Mouse (Mus musculus) heart, adult 2 months (tissue): ENCODE measurements around the gene 2810459M11Rik. TPM values are rescaled to one million over a fixed set of nuclear protein-coding genes. Genes with fewer than 3 reads are reported as not detected.
"Not testable (repeated sequence)": the region's sequence is repeated elsewhere in the genome, so short reads cannot be mapped to it uniquely, and the experiment has no call there.

ENCODE experiments used
- DNase-seq, 2 experiments: peaks; one replicate each; pipeline ENCODE4 v3.0.0; 2021
- H3K27ac ChIP-seq: fragments of 200-600 bp; 2 replicates; pipeline ENCODE4 v1.8.1; 2022
- H3K27me3 ChIP-seq: fragments of 200-500 bp; 2 replicates; pipeline ENCODE4 v1.6.1; 2012; ENCODE audit warnings: mild to moderate bottlenecking, low read length, inconsistent platforms, mixed read lengths; ENCODE audit not compliant: control insufficient read depth, insufficient read depth
- H3K36me3 ChIP-seq: fragments of 200-500 bp; 2 replicates; pipeline ENCODE4 v1.6.1; 2012; ENCODE audit warnings: low read length, inconsistent platforms; ENCODE audit not compliant: control insufficient read depth, insufficient read depth
- H3K4me1 ChIP-seq: fragments of 200-500 bp; 2 replicates; pipeline ENCODE4 v1.6.1; 2011; ENCODE audit warnings: low read length; ENCODE audit not compliant: control insufficient read depth, insufficient read depth
- H3K4me3 ChIP-seq: fragments of 200-600 bp; 2 replicates; pipeline ENCODE4 v1.8.1; 2022
- H3K79me2 ChIP-seq: fragments of 200-500 bp; replicated peaks from 2 replicates; pipeline ENCODE4 v1.6.1; 2012; ENCODE audit warnings: mild to moderate bottlenecking, inconsistent platforms, low read length, moderate library complexity, mixed read lengths; ENCODE audit not compliant: control insufficient read depth, insufficient read depth
- H3K9ac ChIP-seq: fragments of 200-500 bp; 2 replicates; pipeline ENCODE4 v1.6.1; 2012; ENCODE audit warnings: low read depth, mild to moderate bottlenecking, control low read depth, inconsistent platforms, low read length, mixed read lengths
- CTCF ChIP-seq: fragments of 200-600 bp; IDR thresholded peaks from 2 replicates; pipeline ENCODE4 v1.8.1; 2022; ENCODE audit warnings: antibody characterized with exemption, mild to moderate bottlenecking, moderate library complexity
- EP300 ChIP-seq: fragments of 200-500 bp; IDR thresholded peaks from 2 replicates; pipeline ENCODE4 v1.6.1; 2011; ENCODE audit warnings: low read depth, low read length, control low read depth; ENCODE audit not compliant: insufficient read depth
- POLR2A ChIP-seq: fragments of 200-500 bp; IDR thresholded peaks from 2 replicates; pipeline ENCODE4 v1.6.1; 2011; ENCODE audit warnings: mild to moderate bottlenecking, low read depth, low read length, control low read depth; ENCODE audit not compliant: insufficient read depth
- WGBS: fragments of 180-500 bp; shearing (Covaris S2); methylation state at CpG from one replicate; pipeline ENCODE4 v1.1.7; 2018; 5-methylcytosine and 5-hydroxymethylcytosine counted together
- intact Hi-C: fragments of 180-260 bp; cut with DNase I; formaldehyde crosslinking; loops from one replicate; pipeline ENCODE4 v1.15.1; 2025
- polyA plus RNA-seq: library from polyadenylated mRNA; depleted of rRNA; stranded (reverse); fragments of >200 nt; gene quantifications from 2 replicates; pipeline ENCODE4 v1.2.3, GENCODE M21; 2012
- total RNA-seq, 2 experiments: library from RNA; stranded (reverse); gene quantifications; 2 replicates each; pipeline ENCODE4 v1.2.3; 2021

Gene 2810459M11Rik
- total and polyA plus RNA-seq, 3 experiments, result 0.06 TPM; not detected in 2

GRCm38 (mm10) chr1:86006040-86006439 is 39.6 kb upstream of the 2810459M11Rik start:
- Histone ChIP-seq H3K27ac (no peak overlapping the region), H3K36me3 (no peaks in the 10 kb centered on the region), H3K4me3 (no peak overlapping the region), H3K4me1 (peaks cover 1% of the 10 kb centered on the region), H3K9ac (no peak overlapping the region), H3K27me3 (no peaks in the 10 kb centered on the region), H3K79me2 (no peaks in the 10 kb centered on the region)
- no peak for DNase-seq
- WGBS, result 88% methylated on average over 6 of the region's 6 CpGs
- no peak for TF ChIP-seq EP300
- no peak for TF ChIP-seq POLR2A
- no peak for TF ChIP-seq CTCF
- intact Hi-C loops, result loop anchor here (2.0 kb wide), 1 partner anchor 213 kb away; the partner anchor contains the start of gene Cab39

GRCm38 (mm10) chr1:86007778-86008177 is 37.9 kb upstream of the 2810459M11Rik start:
- Histone ChIP-seq H3K4me1 (peaks cover 1% of the 10 kb centered on the region), H3K79me2 (no peaks in the 10 kb centered on the region), H3K27ac (no peak overlapping the region), H3K27me3 (no peaks in the 10 kb centered on the region), H3K9ac (no peak overlapping the region), H3K4me3 (no peak overlapping the region), H3K36me3 (no peaks in the 10 kb centered on the region)
- intact Hi-C loops, result loop anchor here (1.0 to 2.0 kb wide), 3 partner anchors 72 to 215 kb away; partner anchors contain the start of gene Cab39
- WGBS, result 3% methylated on average over 7 of the region's 7 CpGs
- TF ChIP-seq CTCF (peak; percentile 92), EP300 (0 out of 2 replicates have a peak, but pooled peaks have one; percentile 61), POLR2A (no peak)
- peak; percentile 75 to 83 for DNase-seq

- intact Hi-C loops, result not testable (repeated sequence)
- WGBS, result 96% methylated on average over 9 of the region's 9 CpGs
These were observed 29.9 kb upstream of the 2810459M11Rik start for GRCm38 (mm10) chr1:86015758-86016157.

GRCm38 (mm10) chr1:86016516-86016915 is 29.1 kb upstream of the 2810459M11Rik start, which contains the start of gene Spata3:
Gene Spata3 (plus strand): TSS chr1:86016816.
- Histone ChIP-seq H3K36me3 (no peaks in the 10 kb centered on the region), H3K4me1 (no peaks in the 10 kb centered on the region), H3K4me3 (no peak within 1 kb of the TSS), H3K27ac (no peak within 1 kb of the TSS), H3K9ac (no peak within 1 kb of the TSS), H3K27me3 (peaks cover 5% of the 10 kb centered on the region), H3K79me2 (no peaks in the 10 kb centered on the region)
- intact Hi-C loops, result no loop called here
- no peak for TF ChIP-seq POLR2A
- TF ChIP-seq CTCF, result no peak
- TF ChIP-seq EP300, result no peak
- 88% methylated on average over 8 of the region's 8 CpGs for WGBS
- no peak for DNase-seq

More at GRCm38 (mm10) chr1:86015758-86016157, 29.9 kb upstream of the 2810459M11Rik start:
- not testable (repeated sequence) for H3K4me1 ChIP-seq, H3K27me3 ChIP-seq, H3K9ac ChIP-seq, H3K4me3 ChIP-seq, DNase-seq, H3K36me3 ChIP-seq, H3K79me2 ChIP-seq, H3K27ac ChIP-seq

- WGBS, result 4% methylated on average over 60 of the region's 60 CpGs
These were observed 27.2 kb upstream of the 2810459M11Rik start for GRCm38 (mm10) chr1:86018235-86019055.

GRCm38 (mm10) chr1:86021365-86021989 is 24.2 kb upstream of the 2810459M11Rik start:
- H3K4me3 ChIP-seq, result no peak overlapping the region
- no peak overlapping the region for H3K9ac ChIP-seq
- no peaks in the 10 kb centered on the region for H3K79me2 ChIP-seq
- H3K27me3 ChIP-seq, result peaks cover 5% of the 10 kb centered on the region
- DNase-seq, result no peak
- no peaks in the 10 kb centered on the region for H3K4me1 ChIP-seq
- no peaks in the 10 kb centered on the region for H3K36me3 ChIP-seq
- intact Hi-C loops, result no loop called here
- 69% methylated on average over 11 of the region's 11 CpGs for WGBS
- peak; percentile 27 for TF ChIP-seq CTCF
- TF ChIP-seq POLR2A, result no peak
- no peak for TF ChIP-seq EP300
- no peak overlapping the region for H3K27ac ChIP-seq

More at GRCm38 (mm10) chr1:86018235-86019055, 27.2 kb upstream of the 2810459M11Rik start:
- H3K36me3 ChIP-seq, result no peaks in the 10 kb centered on the region
- no peak overlapping the region for H3K27ac ChIP-seq
- intact Hi-C loops, result no loop called here
- no peaks in the 10 kb centered on the region for H3K4me1 ChIP-seq
- TF ChIP-seq EP300 (no peak), POLR2A (no peak), CTCF (peak; percentile 49)
- no peaks in the 10 kb centered on the region for H3K79me2 ChIP-seq
- peaks cover 5% of the 10 kb centered on the region for H3K27me3 ChIP-seq
- DNase-seq, result peak; percentile 32 to 33
- 0 out of 2 replicates have a peak overlapping the region, but pooled peaks have one; percentile 13 for H3K9ac ChIP-seq
- H3K4me3 ChIP-seq, result peak overlapping the region; percentile 39
